Mouse (Mus musculus): ENCODE measurements at regions not wholly inside any gene's neighbourhood (a gene's known extent, or its start where the extent isn't known, plus 50 kb on each side); places are given as distances from the start of the nearest gene placed in this dataset.

DNA sequence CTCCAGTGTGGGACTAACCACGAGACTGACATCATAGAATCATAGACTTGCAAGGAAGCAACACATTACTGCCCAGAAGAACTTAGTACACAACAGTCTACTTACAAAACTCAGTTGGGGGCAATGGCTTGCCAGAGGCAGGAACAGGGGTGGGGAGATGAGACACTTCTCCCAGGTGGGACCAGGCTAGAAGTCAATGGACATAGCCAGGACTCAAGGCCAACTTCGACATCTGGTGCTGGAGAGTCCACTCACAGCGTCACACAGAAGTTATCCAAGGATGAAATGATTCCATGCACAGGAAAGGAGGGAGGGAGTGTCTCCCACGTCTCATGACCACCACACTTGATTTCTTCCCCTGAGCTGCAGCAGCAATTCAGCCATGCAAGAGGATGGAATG, 50.6 kb upstream of the Galnt15 start:
- no peak for ATAC-seq (ENCODE audit: extremely low read depth, insufficient number of reproducible peaks, low FRiP score, poor library complexity, severe bottlenecking)

DNA sequence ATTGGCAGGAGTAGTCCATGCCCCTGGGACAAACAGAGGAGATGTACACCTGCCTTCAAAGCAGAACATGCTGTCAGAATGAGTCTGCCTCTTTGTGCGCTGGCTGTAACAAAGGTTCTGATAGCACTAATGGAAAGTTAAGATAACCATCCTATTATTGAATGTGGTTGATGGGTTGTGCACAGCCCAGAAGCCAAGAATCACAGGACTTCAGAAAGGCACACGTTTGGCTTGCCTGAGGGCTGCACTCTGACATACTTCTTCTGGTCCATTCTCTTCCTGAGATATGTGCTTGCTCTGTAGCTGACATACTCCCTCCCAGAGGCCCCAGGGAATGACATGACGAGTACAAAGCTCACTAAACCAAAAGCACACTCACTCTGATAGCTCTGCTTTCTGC, 50.1 kb upstream of the Galnt15 start:
- no peak for ATAC-seq (ENCODE audit: extremely low read depth, insufficient number of reproducible peaks, low FRiP score, poor library complexity, severe bottlenecking)
